Mouse (Mus musculus): ENCODE measurements around the gene Tnfsf12.

The Tnfsf12 gene

GRCm38 (mm10) chr11:69645860-69646259 is 49.8 kb downstream of the Tnfsf12 start:
- DNase-seq: no peak

Measured in right cerebral cortex, postnatal 4 days (tissue).